Mouse (Mus musculus) thymus, adult 2 months (tissue): ENCODE data around the gene Rb1.

Experiments
- CTCF ChIP-seq: fragments of 200-500 bp; IDR thresholded peaks from 2 replicates; pipeline ENCODE4 v1.5.1; 2012; ENCODE audit warnings: mild to moderate bottlenecking, control low read depth, low read length, moderate library complexity, borderline replicate concordance; ENCODE audit not compliant: control insufficient read depth, poor library complexity, insufficient read depth; ENCODE audit errors: extremely low read depth
- POLR2A ChIP-seq: fragments of 200-500 bp; IDR thresholded peaks from 2 replicates; pipeline ENCODE4 v1.6.1; 2012; ENCODE audit warnings: mild to moderate bottlenecking, low read length, control low read depth, moderate library complexity; ENCODE audit not compliant: control insufficient read depth, poor library complexity, insufficient read depth; ENCODE audit errors: extremely low read depth

DNA sequence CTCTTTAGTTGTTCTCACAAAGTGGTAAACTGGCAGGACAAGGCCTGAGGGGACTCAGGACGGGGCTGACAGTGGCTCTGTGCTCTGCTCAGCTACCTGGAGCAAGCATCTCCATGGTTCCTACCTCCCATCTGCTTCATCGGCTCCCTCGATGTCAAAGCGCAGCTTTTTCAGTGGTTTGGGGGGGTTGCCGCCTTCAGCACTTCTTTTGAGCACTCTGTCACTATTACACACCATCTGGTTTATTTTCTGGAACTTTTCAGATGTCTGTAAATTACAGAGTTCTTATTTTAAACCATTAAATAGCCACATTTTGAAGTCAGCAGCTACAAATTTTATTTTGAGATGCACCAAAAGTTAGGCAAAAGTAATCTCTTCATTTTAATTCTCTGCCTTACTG is 126.6 kb downstream of the Rb1 start:
- TF ChIP-seq CTCF = no peak
- TF ChIP-seq POLR2A = no peak
